Mouse (Mus musculus) kidney, adult 18-20 months (tissue): Measurements from ENCODE around the gene Cant1.

ENCODE experiments used
- DNase-seq: peaks from one replicate; pipeline ENCODE4 v3.0.0; 2021

The Cant1 gene

GRCm38 (mm10) chr11:118428944-118429709, 10.2 kb upstream of the Cant1 start:
- no peak for DNase-seq

GRCm38 (mm10) chr11:118428460-118428868, 9.6 kb upstream of the Cant1 start:
- no peak for DNase-seq

- no peak for DNase-seq
Measured at GRCm38 (mm10) chr11:118427986-118428385, 9.1 kb upstream of the Cant1 start, which contains the start of gene C1qtnf1. Gene C1qtnf1, plus strand, starts transcription at chr11:118428203.

GRCm38 (mm10) chr11:118427266-118427779, 8.4 kb upstream of the Cant1 start:
- no peak for DNase-seq

GRCm38 (mm10) chr11:118426765-118427164, 7.9 kb upstream of the Cant1 start:
- no peak for DNase-seq

GRCm38 (mm10) chr11:118424621-118425335, 5.9 kb upstream of the Cant1 start:
- no peak for DNase-seq

- DNase-seq, result peak; percentile 84
Measured at GRCm38 (mm10) chr11:118423266-118423971, 4.5 kb upstream of the Cant1 start.

- no peak for DNase-seq
Measured at GRCm38 (mm10) chr11:118420261-118420660, 1.4 kb upstream of the Cant1 start.

- DNase-seq, result no peak
Measured at GRCm38 (mm10) chr11:118418442-118418833, 448 bp downstream of the Cant1 start.

GRCm38 (mm10) chr11:118417496-118417895, 1.4 kb downstream of the Cant1 start:
- no peak for DNase-seq

GRCm38 (mm10) chr11:118416046-118416445, 2.8 kb downstream of the Cant1 start:
- no peak for DNase-seq

- no peak for DNase-seq
Measured at GRCm38 (mm10) chr11:118415630-118416029, 3.3 kb downstream of the Cant1 start.

GRCm38 (mm10) chr11:118414270-118414669, 4.6 kb downstream of the Cant1 start:
- no peak for DNase-seq

GRCm38 (mm10) chr11:118413055-118413454, 5.8 kb downstream of the Cant1 start:
- no peak for DNase-seq

GRCm38 (mm10) chr11:118412601-118413000, 6.3 kb downstream of the Cant1 start:
- DNase-seq, result no peak

- no peak for DNase-seq
Measured at GRCm38 (mm10) chr11:118411271-118411670, 7.6 kb downstream of the Cant1 start.

- no peak for DNase-seq
Measured at GRCm38 (mm10) chr11:118410479-118410878, 8.4 kb downstream of the Cant1 start.

GRCm38 (mm10) chr11:118410073-118410444, 8.8 kb downstream of the Cant1 start:
- DNase-seq, result no peak

- DNase-seq, result no peak
Measured at GRCm38 (mm10) chr11:118409106-118410072, 9.5 kb downstream of the Cant1 start.

GRCm38 (mm10) chr11:118408051-118408740, 10.7 kb downstream of the Cant1 start:
- no peak for DNase-seq

- DNase-seq, result no peak
Measured at GRCm38 (mm10) chr11:118407318-118407910, 11.5 kb downstream of the Cant1 start.
